Mouse (Mus musculus) skeletal muscle tissue, postnatal 0 days (tissue): Measurements from ENCODE around the gene Olfr419. TPM values are rescaled to one million over a fixed set of nuclear protein-coding genes. Genes with fewer than 3 reads are reported as not detected.

ENCODE experiments used
- polyA plus RNA-seq: library from polyadenylated mRNA; unstranded; fragments of >200 nt; fragmentation: Nextera tagmentation; extraction: Ambion mirVana; gene quantifications from 2 replicates; pipeline ENCODE4 v1.2.1, GENCODE M21; 2015

Gene Olfr419
- polyA plus RNA-seq: not detected in 2 replicates

DNA sequence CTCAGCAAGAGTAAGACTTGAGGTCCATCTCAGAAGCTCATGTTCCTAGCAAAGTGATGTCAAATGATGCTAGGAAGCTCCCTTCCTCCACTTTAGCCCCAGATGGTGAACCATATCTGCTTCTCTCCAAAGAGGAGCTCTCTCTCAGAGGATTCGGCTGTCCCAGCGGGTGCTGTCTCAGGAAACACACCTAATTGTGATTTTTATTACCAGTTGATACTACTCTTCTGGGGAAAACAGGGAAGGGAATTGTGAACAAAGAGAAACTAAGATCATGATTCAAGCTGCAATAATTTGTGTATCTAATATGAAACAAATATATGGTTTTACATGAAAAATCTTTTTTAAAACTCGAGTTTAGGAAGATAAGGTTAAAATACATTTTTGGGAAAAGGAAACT, at the start of gene Olfr419:
Gene Olfr419, minus strand, starts transcription at position 101 of the 400 bp plus-strand sequence.

Other genes with a start within 250 kb of the Olfr419 start
- 0.53 and 1.0 TPM in 2 replicates for gene Ifi205, start 220.3 kb downstream of the Olfr419 start, polyA plus RNA-seq
- gene Olfr433, start 211.4 kb downstream of the Olfr419 start, polyA plus RNA-seq: not detected in 2 replicates
- gene Olfr432, start 202.9 kb downstream of the Olfr419 start, polyA plus RNA-seq: not detected in 2 replicates
- not detected in 2 replicates for gene Olfr430, start 185.5 kb downstream of the Olfr419 start, polyA plus RNA-seq
- gene Olfr429, start 167.7 kb downstream of the Olfr419 start, polyA plus RNA-seq: not detected in 2 replicates
- not detected in 2 replicates for gene Olfr427, start 155.2 kb downstream of the Olfr419 start, polyA plus RNA-seq
- gene Olfr231, start 130.9 kb downstream of the Olfr419 start, polyA plus RNA-seq: not detected in 2 replicates
- not detected in 2 replicates for gene Olfr424, start 120.5 kb downstream of the Olfr419 start, polyA plus RNA-seq
- gene Olfr420, start 96.4 kb downstream of the Olfr419 start, polyA plus RNA-seq: not detected in 2 replicates
- 0.05 and 0.09 TPM in 2 replicates for gene Spta1, start 79.3 kb downstream of the Olfr419 start, polyA plus RNA-seq
- not detected in 2 replicates for gene Mptx1, start 78.5 kb upstream of the Olfr419 start, polyA plus RNA-seq
- gene Olfr417, start 113.1 kb upstream of the Olfr419 start, polyA plus RNA-seq: not detected in 2 replicates
- gene Olfr248, start 139.0 kb upstream of the Olfr419 start, polyA plus RNA-seq: not detected in 2 replicates
- gene Olfr414, start 172.0 kb upstream of the Olfr419 start, polyA plus RNA-seq: not detected in 2 replicates
- not detected in 2 replicates for gene Olfr220, start 190.0 kb upstream of the Olfr419 start, polyA plus RNA-seq
- gene Fmn2, start 249.8 kb upstream of the Olfr419 start, polyA plus RNA-seq: 0.18 TPM in 2 replicates